Mouse (Mus musculus): ENCODE data around the gene Klhdc2.

DNA sequence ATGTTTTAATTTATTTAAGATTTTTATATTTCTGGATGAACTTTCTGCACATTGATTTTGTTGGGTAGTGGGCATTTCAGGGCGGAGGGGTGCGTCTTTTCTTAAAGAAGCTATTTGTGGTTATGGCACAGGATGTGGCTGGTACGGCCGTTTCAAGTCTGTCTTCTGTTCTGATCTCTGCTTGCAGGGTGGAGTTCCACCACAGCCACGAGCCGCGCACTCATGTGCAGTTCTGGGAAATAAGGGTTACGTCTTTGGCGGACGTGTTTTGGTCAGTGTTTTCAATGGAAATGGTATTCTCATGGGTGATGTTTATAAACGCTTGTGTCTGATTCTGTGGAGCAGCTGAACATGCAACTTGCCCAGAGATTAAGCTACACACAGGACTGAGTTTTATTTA, 38.6 kb upstream of the Klhdc2 start:
- TF ChIP-seq POLR2A (IDR thresholded peaks at IDR 0.05; ENCODE audit: insufficient read depth, low read depth, low read length) (no peak), CTCF (IDR thresholded peaks at IDR 0.05; ENCODE audit: insufficient read depth, low read depth, low read length) (no peak)
